Mouse (Mus musculus): Measurements from ENCODE around the gene Hist1h4c. TPM values are rescaled to one million over a fixed set of nuclear protein-coding genes. Genes with fewer than 3 reads are reported as not detected.
"Not testable (repeated sequence)": the region's sequence is repeated elsewhere in the genome, so short reads cannot be mapped to it uniquely, and the experiment has no call there.

The Hist1h4c gene
- polyA plus RNA-seq, 1 experiment, result 3.0 TPM

DNA sequence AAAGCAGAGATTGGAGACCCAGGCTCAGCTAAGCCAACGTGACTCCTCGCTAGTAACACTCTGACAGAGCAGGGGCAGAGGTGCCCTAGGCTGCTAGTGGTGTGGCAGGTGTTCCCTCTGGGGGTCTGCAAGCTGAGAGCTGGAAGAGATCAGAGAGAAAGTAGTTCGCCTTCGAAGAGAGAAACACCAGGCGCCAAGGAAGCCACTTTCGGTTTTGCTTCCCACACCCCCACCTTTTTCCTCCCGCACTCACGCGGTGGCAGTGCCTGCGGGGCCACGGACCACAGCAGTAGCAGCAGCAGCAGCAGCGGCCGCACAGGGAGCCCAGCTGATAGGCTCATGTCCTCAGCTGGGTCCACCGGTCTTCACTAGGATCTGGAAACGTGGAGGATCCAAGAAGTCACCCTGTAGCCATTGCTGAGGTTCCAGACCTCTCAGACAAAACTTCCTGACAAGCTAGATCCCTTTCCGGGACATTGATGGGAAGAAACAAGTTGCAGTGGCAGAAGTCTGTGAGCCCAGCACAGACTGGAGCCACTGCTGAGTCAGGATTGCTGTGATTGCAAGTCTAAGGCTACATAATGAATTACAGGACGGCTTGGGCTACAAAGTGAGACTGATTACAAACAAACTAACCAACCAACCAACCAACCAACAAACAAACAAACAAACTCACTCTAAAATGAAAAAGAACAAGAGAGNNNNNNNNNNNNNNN is 12.3 kb upstream of the Hist1h4c start, which contains the start of gene Hfe:
Gene Hfe, minus strand, starts transcription at position 481 of the 716 bp plus-strand sequence.
- H3K4me1 ChIP-seq (ENCODE audit: control insufficient read depth), result peaks cover 7% of the 10 kb centered on the region
- no peaks in the 10 kb centered on the region for H3K36me3 ChIP-seq (ENCODE audit: control insufficient read depth)
- peak within 1 kb of the TSS; percentile 58 for H3K4me3 ChIP-seq (replicated peaks)
- TF ChIP-seq TAL1 (IDR thresholded peaks at IDR 0.05; ENCODE audit: low read length), result no peak
- TF ChIP-seq GATA1 (IDR thresholded peaks at IDR 0.05; ENCODE audit: low read length), result no peak
- H3K27me3 ChIP-seq (ENCODE audit: control insufficient read depth), result peaks cover 45% of the 10 kb centered on the region
- H3K9me3 ChIP-seq (ENCODE audit: control insufficient read depth, low read length), result no peaks in the 10 kb centered on the region

DNA sequence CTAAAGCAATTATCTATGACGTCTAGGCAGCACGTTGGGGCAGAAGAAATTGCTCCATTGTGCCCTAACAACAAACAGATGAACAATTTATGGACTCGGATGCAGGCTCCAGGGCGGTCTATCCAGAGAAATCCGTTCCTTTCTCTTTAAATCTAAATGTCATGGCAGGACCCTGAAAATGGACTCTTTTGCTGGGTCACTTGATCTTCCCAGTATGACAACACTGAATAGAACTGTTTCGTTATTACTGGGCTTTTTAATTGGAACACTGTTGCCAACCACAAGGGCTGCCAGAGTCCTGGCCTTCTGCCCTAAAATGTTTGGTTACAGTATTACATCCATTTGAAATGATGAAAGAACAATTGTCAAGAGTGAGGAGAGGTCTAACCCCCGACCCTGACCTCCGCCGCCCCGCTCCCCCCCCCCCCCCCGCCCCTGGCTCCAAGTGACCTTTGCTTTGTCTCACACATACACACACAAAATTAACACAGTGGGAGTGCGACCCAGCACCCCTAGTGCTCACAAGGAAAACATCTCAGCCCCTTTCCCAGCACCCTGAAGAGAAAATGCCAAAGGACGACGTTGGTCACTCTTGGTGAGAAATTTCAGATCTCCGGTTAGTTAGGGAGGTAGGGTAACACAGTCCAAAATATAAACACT is 11.6 kb upstream of the Hist1h4c start:
- H3K9me3 ChIP-seq (ENCODE audit: control insufficient read depth, low read length), result no peaks in the 10 kb centered on the region
- no peaks in the 10 kb centered on the region for H3K36me3 ChIP-seq (ENCODE audit: control insufficient read depth)
- H3K27me3 ChIP-seq (ENCODE audit: control insufficient read depth), result peaks cover 45% of the 10 kb centered on the region
- TF ChIP-seq GATA1 (IDR thresholded peaks at IDR 0.05; ENCODE audit: low read length) (no peak), TAL1 (IDR thresholded peaks at IDR 0.05; ENCODE audit: low read length) (no peak)
- H3K4me3 ChIP-seq (replicated peaks), result peak overlapping the region; percentile 58
- H3K4me1 ChIP-seq (ENCODE audit: control insufficient read depth), result peaks cover 7% of the 10 kb centered on the region

DNA sequence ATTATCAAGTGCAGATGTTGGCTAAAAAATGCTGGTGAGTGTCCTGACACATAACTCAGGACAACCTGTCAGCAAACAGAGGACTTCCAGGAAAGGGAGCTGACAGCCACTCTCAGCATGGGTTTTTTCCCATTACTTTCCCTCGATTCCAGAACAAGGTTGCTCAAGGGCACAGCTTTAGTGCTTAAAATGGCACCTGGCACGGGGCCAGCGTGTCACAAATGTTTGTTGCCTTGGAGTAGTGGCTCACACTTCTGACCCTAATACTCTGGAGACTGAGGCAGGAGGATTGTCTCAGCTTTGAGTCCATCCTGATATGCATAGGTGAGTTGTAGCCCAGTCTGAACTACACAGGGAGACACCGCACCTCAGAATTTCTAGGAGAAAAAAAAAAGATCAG is 10.4 kb upstream of the Hist1h4c start:
- Histone ChIP-seq H3K4me3 (replicated peaks) (no peak overlapping the region), H3K27me3 (ENCODE audit: control insufficient read depth) (peaks cover 42% of the 10 kb centered on the region), H3K4me1 (ENCODE audit: control insufficient read depth) (peaks cover 7% of the 10 kb centered on the region), H3K9me3 (ENCODE audit: control insufficient read depth, low read length) (no peaks in the 10 kb centered on the region), H3K36me3 (ENCODE audit: control insufficient read depth) (no peaks in the 10 kb centered on the region)
- TF ChIP-seq TAL1 (IDR thresholded peaks at IDR 0.05; ENCODE audit: low read length) (no peak), GATA1 (IDR thresholded peaks at IDR 0.05; ENCODE audit: low read length) (no peak)

DNA sequence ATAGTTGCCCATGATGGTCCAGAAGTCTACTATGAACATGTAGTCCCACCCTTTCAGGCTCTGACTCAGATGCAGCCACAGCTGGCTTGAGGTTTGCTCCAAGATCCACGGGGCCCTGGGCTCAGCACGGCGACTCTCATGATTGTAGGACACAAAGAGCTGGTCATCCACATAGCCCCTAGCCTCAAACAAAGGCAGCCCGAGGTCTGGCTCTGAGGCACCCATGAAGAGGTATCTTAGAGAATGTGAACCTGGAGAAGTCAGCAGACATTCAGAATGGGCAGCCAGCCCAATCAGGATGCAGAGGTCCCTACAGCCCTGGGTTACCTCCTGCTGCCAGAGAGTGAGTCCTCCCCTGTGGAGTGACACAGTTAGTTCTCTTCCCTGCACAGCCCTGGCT is 9.8 kb upstream of the Hist1h4c start:
- peaks cover 39% of the 10 kb centered on the region for H3K27me3 ChIP-seq (ENCODE audit: control insufficient read depth)
- H3K4me1 ChIP-seq (ENCODE audit: control insufficient read depth), result peaks cover 10% of the 10 kb centered on the region
- TF ChIP-seq TAL1 (IDR thresholded peaks at IDR 0.05; ENCODE audit: low read length) (no peak), GATA1 (IDR thresholded peaks at IDR 0.05; ENCODE audit: low read length) (no peak)
- no peaks in the 10 kb centered on the region for H3K36me3 ChIP-seq (ENCODE audit: control insufficient read depth)
- no peak overlapping the region for H3K4me3 ChIP-seq (replicated peaks)
- no peaks in the 10 kb centered on the region for H3K9me3 ChIP-seq (ENCODE audit: control insufficient read depth, low read length)

DNA sequence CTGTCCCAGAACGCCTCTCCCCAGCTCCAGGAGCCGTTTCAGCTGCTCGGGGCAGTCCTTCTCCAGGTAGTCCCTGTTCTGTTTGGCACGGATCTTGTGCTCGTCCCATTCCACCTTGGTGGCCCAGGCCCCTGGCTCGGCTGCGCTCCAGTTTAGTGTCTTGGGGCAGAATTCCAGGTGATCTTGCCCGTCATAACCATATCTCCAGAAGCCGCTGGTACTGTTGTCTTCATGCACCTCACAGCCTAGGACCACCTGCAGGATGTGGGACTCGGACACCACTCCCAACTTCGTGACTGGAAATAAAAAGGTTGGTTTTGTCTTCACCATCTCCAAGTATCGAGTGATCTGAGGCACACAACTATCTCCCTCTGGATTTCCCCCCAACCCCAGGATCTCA is 8.5 kb upstream of the Hist1h4c start:
- Histone ChIP-seq H3K4me1 (ENCODE audit: control insufficient read depth) (peaks cover 10% of the 10 kb centered on the region), H3K36me3 (ENCODE audit: control insufficient read depth) (no peaks in the 10 kb centered on the region), H3K9me3 (ENCODE audit: control insufficient read depth, low read length) (no peaks in the 10 kb centered on the region), H3K27me3 (ENCODE audit: control insufficient read depth) (peaks cover 33% of the 10 kb centered on the region), H3K4me3 (replicated peaks) (no peak overlapping the region)
- no peak for TF ChIP-seq GATA1 (IDR thresholded peaks at IDR 0.05; ENCODE audit: low read length)
- no peak for TF ChIP-seq TAL1 (IDR thresholded peaks at IDR 0.05; ENCODE audit: low read length)

DNA sequence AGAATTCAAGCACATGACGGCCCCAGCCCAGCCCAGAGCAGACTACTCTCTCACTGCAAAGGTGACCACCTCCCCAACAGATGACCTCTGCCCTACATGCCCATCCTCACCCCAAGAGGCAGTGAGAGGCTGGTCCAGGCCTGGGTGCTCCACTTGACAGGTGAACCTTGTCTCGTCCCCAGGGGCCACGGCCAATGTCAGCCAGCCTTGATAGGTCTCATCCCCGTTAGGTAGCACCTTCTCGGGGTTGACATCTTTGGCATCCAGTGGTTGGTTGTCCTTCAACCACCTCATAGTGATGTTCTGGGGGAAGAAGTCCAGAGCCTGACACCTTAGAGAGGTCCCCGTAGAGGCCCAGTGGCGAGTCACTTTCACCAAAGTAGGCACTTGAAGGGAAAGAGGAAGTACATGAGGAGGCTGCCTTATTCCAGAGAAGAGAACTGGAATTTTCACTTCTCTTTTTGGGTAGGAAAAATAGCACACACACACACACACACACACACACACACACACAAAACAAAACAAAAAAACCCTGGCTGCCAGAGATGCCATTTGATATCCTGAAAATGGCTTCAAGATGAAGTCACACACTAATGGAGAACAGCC is 7.6 kb upstream of the Hist1h4c start:
- no peaks in the 10 kb centered on the region for H3K36me3 ChIP-seq (ENCODE audit: control insufficient read depth)
- H3K4me1 ChIP-seq (ENCODE audit: control insufficient read depth), result peaks cover 14% of the 10 kb centered on the region
- TF ChIP-seq TAL1 (IDR thresholded peaks at IDR 0.05; ENCODE audit: low read length) (no peak), GATA1 (IDR thresholded peaks at IDR 0.05; ENCODE audit: low read length) (no peak)
- no peak overlapping the region for H3K4me3 ChIP-seq (replicated peaks)
- H3K27me3 ChIP-seq (ENCODE audit: control insufficient read depth), result peaks cover 24% of the 10 kb centered on the region
- H3K9me3 ChIP-seq (ENCODE audit: control insufficient read depth, low read length), result no peaks in the 10 kb centered on the region

DNA sequence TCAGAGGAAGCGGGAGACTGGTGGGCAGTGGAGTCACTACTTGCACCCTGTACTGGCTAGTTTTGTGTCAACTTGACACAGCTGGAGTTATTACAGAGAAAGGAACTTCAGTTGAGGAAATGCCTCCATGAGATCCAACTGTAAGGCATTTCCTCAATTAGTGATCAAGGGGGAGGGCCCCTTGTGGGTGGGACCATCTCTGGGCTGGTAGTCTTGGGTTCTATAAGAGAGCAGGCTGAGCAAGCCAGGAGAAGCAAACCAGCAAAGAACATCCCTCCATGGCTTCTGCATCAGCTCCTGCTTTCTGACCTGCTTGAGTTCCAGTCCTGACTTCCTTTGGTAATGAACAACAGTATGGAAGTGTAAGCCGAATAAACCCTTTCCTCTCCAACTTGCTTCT is 4.5 kb upstream of the Hist1h4c start:
- peaks cover 27% of the 10 kb centered on the region for H3K4me1 ChIP-seq (ENCODE audit: control insufficient read depth)
- H3K4me3 ChIP-seq (replicated peaks); H3K27me3 ChIP-seq (ENCODE audit: control insufficient read depth); H3K9me3 ChIP-seq (ENCODE audit: control insufficient read depth, low read length); H3K36me3 ChIP-seq (ENCODE audit: control insufficient read depth): not testable (repeated sequence)

DNA sequence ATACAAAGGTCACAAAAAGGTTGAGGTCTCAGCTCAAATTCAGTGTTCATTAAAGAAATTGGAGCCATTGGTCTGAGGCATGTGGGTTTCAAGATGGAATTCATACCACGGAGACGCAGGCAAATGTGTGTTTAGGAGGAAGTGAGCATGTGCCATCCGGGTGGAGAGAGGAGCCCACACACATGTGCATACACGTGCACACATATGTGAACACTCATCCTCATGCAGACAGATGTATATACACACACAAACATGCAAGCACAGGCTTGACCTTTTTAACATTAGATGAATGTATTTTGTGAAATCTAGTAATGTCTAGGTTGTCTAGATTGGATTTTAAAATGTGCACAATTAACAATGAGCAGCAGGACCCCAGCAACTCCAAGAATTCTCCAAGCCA is 4.0 kb upstream of the Hist1h4c start:
- TF ChIP-seq GATA1 (IDR thresholded peaks at IDR 0.05; ENCODE audit: low read length), result no peak
- TF ChIP-seq TAL1 (IDR thresholded peaks at IDR 0.05; ENCODE audit: low read length), result no peak
- no peaks in the 10 kb centered on the region for H3K36me3 ChIP-seq (ENCODE audit: control insufficient read depth)
- H3K4me3 ChIP-seq (replicated peaks), result no peak overlapping the region
- H3K9me3 ChIP-seq (ENCODE audit: control insufficient read depth, low read length), result no peaks in the 10 kb centered on the region
- no peaks in the 10 kb centered on the region for H3K27me3 ChIP-seq (ENCODE audit: control insufficient read depth)
- peaks cover 32% of the 10 kb centered on the region for H3K4me1 ChIP-seq (ENCODE audit: control insufficient read depth)

DNA sequence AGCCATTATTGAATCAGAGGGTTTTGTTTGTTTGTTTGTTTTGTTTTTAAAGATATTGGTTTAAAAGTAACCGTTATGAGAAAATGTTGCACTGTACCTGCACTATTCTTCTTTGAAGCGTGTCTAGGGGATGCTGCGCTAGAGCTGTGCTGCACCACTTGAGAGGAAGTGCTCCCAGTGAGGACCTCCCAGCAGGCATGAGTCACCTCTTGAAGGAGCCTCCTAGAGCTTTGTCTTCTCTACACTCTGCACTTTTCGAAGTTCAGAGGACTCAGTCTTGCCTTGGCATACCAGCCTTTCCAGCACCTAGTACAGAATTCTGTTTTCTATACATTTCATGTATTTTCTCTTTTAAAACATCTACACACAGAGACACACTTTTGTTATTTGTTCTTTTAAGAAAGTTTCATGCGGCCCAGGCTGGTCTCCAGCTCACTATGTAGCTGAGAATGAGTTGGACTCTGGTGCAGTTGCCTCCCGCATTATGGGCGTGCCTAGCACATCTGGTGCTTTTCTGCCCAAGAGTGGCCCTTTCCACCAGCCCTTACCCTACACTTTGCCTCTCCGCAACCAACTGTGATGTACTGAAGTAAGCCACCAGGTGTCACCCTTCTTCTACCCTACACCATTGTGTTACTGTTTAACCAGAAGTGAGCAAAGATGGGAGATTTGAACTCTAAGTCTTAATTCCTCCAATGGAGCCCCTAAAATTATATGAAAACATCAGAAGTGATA is 2.7 kb upstream of the Hist1h4c start:
- H3K4me3 ChIP-seq (replicated peaks), result peak overlapping the region; percentile 25
- TF ChIP-seq TAL1 (IDR thresholded peaks at IDR 0.05; ENCODE audit: low read length) (no peak), GATA1 (IDR thresholded peaks at IDR 0.05; ENCODE audit: low read length) (no peak)
- H3K9me3 ChIP-seq (ENCODE audit: control insufficient read depth, low read length), result no peaks in the 10 kb centered on the region
- H3K36me3 ChIP-seq (ENCODE audit: control insufficient read depth), result no peaks in the 10 kb centered on the region
- H3K4me1 ChIP-seq (ENCODE audit: control insufficient read depth), result peaks cover 42% of the 10 kb centered on the region
- no peaks in the 10 kb centered on the region for H3K27me3 ChIP-seq (ENCODE audit: control insufficient read depth)

Data from erythroblast, embryonic 14.5 days (primary cell).